Mouse (Mus musculus): ENCODE measurements around the gene Cfap99. TPM values are rescaled to one million over a fixed set of nuclear protein-coding genes. Genes with fewer than 3 reads are reported as not detected.

Gene Cfap99
- polyA plus RNA-seq, 1 experiment from 2014 or later = not detected

DNA sequence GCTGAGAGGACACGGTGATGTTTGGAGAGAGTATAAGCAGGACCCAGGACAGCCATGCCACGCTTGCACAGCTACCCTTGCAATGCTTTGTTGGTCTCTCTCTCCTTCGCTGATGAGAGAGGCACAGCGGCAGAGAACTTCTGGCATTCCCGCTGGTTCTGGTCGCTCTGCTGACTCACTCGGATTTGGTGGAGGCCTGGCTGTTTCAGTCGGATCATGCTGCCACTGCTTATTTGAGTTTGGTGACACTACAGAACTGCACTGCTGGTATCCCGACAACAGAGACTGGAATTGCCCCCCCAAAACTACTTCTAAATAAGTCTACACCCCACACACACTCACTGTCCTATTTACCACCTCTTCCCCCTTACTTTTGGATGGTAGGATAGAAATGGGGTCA is 9.2 kb upstream of the Cfap99 start:
- WGBS = 71% methylated on average over 9 of the region's 9 CpGs
- Histone ChIP-seq H3K4me3 (no peak overlapping the region), H3K4me1 (peaks cover 19% of the 10 kb centered on the region), H3K9ac (no peak overlapping the region), H3K4me2 (no peak overlapping the region), H3K36me3 (no peaks in the 10 kb centered on the region), H3K9me3 (no peaks in the 10 kb centered on the region), H3K27me3 (replicated peaks) (peaks cover 17% of the 10 kb centered on the region; the same call in 1 of the 2 replicates), H3K27ac (replicated peaks) (no peak overlapping the region)
- ATAC-seq (ENCODE audit: extremely low read depth, insufficient number of reproducible peaks, low FRiP score, low TSS enrichment) = no peak

DNA sequence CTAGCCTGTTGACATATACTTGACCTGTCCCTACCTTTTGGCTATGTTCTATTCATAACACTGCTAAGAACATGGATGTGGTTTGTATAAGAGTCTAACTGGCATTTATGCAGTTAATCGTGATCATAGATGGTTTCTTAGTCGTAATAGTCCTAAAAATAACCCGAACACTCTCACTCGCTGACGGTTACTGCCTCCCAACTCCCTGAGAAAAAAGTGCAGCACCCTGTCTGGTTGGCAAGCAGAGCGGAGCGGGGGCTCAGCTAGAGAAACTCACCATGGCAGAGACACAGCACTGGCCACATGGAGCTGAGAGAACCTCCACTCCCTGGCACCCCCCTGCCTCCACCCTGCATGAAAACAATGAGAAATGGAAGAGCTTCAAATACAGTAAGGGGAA is 7.4 kb upstream of the Cfap99 start:
- Histone ChIP-seq H3K9ac (no peak overlapping the region), H3K4me3 (no peak overlapping the region), H3K27me3 (replicated peaks) (peaks cover 32% of the 10 kb centered on the region), H3K36me3 (no peaks in the 10 kb centered on the region), H3K27ac (replicated peaks) (no peak overlapping the region), H3K4me1 (peaks cover 18% of the 10 kb centered on the region), H3K4me2 (no peak overlapping the region), H3K9me3 (no peaks in the 10 kb centered on the region)
- 23% methylated on average over 7 of the region's 7 CpGs for WGBS
- ATAC-seq (ENCODE audit: extremely low read depth, insufficient number of reproducible peaks, low FRiP score, low TSS enrichment) = no peak

DNA sequence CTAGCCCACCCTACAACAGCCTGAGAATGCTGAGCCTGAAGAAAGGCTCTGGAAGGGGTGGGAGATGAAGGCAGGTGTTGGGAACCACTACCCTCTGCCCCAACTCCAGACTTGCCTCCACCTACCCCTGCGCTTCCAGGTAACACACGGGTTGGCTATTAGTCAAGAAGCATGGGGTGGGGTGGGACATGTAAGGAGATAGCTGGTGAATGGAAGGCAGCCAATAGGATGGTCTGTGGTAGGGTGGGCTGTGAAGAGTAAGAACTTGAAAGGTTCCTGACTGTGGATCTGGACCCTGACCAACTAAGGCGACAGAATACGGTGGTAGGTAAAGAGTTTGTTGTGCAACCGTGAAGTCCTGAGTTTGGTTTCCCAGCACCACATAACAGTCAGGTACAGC is 5.0 kb upstream of the Cfap99 start:
- Histone ChIP-seq H3K9me3 (no peaks in the 10 kb centered on the region), H3K4me1 (peaks cover 37% of the 10 kb centered on the region), H3K27ac (replicated peaks) (no peak overlapping the region), H3K27me3 (replicated peaks) (peaks cover 56% of the 10 kb centered on the region), H3K4me3 (no peak overlapping the region), H3K36me3 (no peaks in the 10 kb centered on the region), H3K4me2 (no peak overlapping the region), H3K9ac (no peak overlapping the region)
- 79% methylated on average over 5 of the region's 5 CpGs for WGBS
- no peak for ATAC-seq (ENCODE audit: extremely low read depth, insufficient number of reproducible peaks, low FRiP score, low TSS enrichment)

DNA sequence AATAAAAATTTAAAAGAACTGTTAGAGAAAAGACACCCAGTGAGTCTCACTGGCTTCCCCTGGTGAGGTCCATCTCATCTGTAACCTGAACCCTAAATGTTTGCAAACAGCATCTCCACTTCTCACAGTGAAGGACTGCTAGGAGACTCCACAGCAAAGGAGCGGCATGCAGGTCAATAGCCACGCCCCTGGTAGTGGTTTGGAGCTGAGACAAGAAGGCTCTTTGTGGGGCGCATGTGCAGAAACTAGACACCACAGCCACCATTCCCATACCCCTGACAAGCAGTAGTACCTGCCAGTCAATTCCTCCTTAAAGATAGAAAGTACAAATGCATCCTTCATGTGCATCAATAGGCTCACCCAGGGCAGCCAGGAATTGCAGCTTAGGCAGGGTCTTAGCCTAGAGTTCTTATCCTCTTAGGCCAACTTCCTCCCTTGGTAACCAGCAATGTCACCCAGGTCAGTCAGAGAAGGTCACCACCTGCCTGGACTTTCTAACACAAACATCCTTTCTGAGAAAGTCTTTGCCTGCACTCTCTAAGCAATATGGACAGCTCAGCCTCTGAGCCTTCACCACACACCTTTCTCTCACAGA is 4.1 kb upstream of the Cfap99 start:
- no peak overlapping the region for H3K9ac ChIP-seq
- H3K27me3 ChIP-seq (replicated peaks) = peaks cover 65% of the 10 kb centered on the region
- peaks cover 35% of the 10 kb centered on the region for H3K4me1 ChIP-seq
- H3K4me3 ChIP-seq = no peak overlapping the region
- no peak overlapping the region for H3K27ac ChIP-seq (replicated peaks)
- no peaks in the 10 kb centered on the region for H3K9me3 ChIP-seq
- ATAC-seq (ENCODE audit: extremely low read depth, insufficient number of reproducible peaks, low FRiP score, low TSS enrichment) = no peak
- H3K4me2 ChIP-seq = no peak overlapping the region
- no peaks in the 10 kb centered on the region for H3K36me3 ChIP-seq
- 49% methylated on average over 3 of the region's 3 CpGs for WGBS

DNA sequence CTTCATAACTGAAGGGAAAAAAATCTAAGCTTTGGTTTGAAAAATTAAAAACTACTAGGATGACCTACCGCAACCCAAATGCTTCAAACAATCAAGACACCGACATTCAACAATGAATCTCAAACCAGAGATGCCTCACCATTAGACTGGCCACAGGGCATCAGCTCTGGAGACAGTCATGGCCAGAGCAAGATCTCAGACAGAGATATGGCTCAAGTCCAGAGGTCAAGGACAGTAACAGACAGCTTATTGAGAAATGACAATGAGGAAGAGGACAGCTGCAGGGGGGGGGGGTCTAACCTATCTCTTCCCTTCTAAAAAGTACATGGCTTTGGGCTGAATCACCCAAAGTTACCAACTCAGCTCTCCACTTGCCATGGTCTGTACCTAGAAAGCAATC is 3.1 kb upstream of the Cfap99 start:
- H3K4me1 ChIP-seq = peaks cover 35% of the 10 kb centered on the region

DNA sequence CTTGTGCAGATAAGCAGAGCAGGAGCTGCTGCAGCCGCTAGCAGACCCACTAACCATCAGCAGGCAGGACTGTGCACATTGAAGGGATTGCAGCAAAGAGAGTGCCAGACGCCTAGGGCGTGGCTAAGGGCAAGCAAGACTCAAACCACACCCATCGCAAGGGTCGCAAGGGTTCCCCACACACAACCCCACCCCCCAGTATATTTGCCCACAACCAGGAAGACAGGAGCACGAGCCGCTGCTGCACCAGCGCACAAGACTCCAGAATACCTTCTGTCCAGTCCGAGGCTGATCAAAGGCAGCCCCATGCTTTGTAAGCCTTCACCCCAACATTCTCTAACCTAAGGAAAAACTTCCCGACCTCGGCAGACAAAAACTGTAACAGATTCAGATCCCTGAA is 1.9 kb upstream of the Cfap99 start:
- WGBS = 8% methylated on average over 11 of the region's 11 CpGs
- Histone ChIP-seq H3K4me3 (peak overlapping the region; percentile 74), H3K27me3 (replicated peaks) (peaks cover 87% of the 10 kb centered on the region), H3K27ac (replicated peaks) (no peak overlapping the region), H3K9me3 (no peaks in the 10 kb centered on the region), H3K36me3 (no peaks in the 10 kb centered on the region), H3K4me2 (peak overlapping the region; percentile 98), H3K9ac (no peak overlapping the region), H3K4me1 (peaks cover 27% of the 10 kb centered on the region)
- ATAC-seq (ENCODE audit: extremely low read depth, insufficient number of reproducible peaks, low FRiP score, low TSS enrichment) = no peak

More for the DNA sequence above, 3.1 kb upstream of the Cfap99 start:
- H3K27me3 ChIP-seq (replicated peaks) = peaks cover 75% of the 10 kb centered on the region
- H3K36me3 ChIP-seq = no peaks in the 10 kb centered on the region
- H3K9ac ChIP-seq = no peak overlapping the region
- no peak overlapping the region for H3K4me3 ChIP-seq
- no peak overlapping the region for H3K4me2 ChIP-seq
- H3K9me3 ChIP-seq = no peaks in the 10 kb centered on the region
- ATAC-seq (ENCODE audit: extremely low read depth, insufficient number of reproducible peaks, low FRiP score, low TSS enrichment) = no peak
- 81% methylated on average over 2 of the region's 2 CpGs for WGBS
- H3K27ac ChIP-seq (replicated peaks) = no peak overlapping the region

DNA sequence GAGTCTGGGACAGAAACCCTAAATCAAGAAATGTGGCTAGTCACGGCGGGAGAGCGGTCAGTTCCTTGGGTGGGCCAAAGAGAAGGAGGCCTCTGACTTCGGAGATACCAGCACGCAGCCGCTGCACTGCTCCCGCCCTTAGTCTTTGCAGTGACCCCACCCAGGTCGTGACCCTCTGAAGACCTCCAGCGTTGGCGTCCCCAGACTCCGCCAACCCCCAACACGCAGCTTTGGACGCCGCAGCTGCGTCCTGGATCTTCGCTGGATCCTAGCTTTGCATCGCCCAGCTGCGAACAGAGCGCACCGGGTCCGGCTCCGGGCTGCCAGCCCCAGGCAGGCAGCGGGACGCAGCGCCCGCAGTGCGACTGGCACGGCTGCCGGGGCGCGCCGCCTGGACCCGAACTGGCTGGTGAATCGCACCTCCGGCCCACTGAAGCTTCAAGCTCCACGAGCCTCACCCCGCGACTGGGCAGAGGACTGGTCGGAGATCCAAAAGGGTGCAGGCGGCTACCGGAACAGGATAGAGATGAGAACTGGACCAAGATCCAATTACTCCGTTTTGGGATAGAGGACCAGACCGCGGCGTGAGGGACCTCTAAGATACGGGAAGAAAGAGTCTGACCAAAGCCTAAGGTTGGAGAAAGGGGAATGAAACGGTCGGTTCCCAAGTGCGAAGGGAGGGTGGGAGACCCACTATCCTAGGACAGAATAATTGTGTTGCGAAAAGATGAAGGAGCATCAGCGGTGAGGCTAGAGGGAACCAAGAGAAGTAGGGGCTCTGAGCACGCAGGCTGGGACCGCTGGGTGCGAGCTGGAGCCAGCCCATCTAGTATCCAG is 1.2 kb upstream of the Cfap99 start:
- Histone ChIP-seq H3K27ac (replicated peaks) (no peak overlapping the region), H3K4me3 (peak overlapping the region; percentile 74), H3K4me2 (peak overlapping the region; percentile 98), H3K27me3 (replicated peaks) (peaks cover 94% of the 10 kb centered on the region), H3K4me1 (peaks cover 25% of the 10 kb centered on the region), H3K9ac (peak overlapping the region; percentile 65), H3K36me3 (no peaks in the 10 kb centered on the region), H3K9me3 (no peaks in the 10 kb centered on the region)
- no peak for ATAC-seq (ENCODE audit: extremely low read depth, insufficient number of reproducible peaks, low FRiP score, low TSS enrichment)
- WGBS = 2% methylated on average over 54 of the region's 54 CpGs

DNA sequence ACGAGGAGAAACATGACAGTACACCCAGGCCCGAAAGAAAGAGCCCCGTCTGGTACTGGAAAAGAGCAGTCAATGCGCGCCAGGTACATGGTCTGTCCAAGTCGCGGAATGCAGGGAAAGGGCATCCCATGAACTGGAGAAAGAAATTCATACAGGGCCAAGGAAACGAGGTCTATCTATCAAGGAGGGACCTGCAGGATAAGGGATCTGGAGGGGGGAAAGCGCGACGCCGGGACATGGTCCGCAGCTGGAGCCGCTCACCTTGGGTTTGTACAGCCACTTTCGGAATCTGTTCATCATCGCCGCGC is 608 bp upstream of the Cfap99 start:
- Histone ChIP-seq H3K36me3 (no peaks in the 10 kb centered on the region), H3K27me3 (replicated peaks) (peaks cover 92% of the 10 kb centered on the region), H3K27ac (replicated peaks) (no peak overlapping the region), H3K4me1 (peaks cover 25% of the 10 kb centered on the region), H3K4me3 (peak overlapping the region; percentile 74), H3K4me2 (peak overlapping the region; percentile 98), H3K9me3 (no peaks in the 10 kb centered on the region), H3K9ac (peak overlapping the region; percentile 72)
- ATAC-seq (ENCODE audit: extremely low read depth, insufficient number of reproducible peaks, low FRiP score, low TSS enrichment) = no peak
- WGBS = 1% methylated on average over 18 of the region's 18 CpGs

DNA sequence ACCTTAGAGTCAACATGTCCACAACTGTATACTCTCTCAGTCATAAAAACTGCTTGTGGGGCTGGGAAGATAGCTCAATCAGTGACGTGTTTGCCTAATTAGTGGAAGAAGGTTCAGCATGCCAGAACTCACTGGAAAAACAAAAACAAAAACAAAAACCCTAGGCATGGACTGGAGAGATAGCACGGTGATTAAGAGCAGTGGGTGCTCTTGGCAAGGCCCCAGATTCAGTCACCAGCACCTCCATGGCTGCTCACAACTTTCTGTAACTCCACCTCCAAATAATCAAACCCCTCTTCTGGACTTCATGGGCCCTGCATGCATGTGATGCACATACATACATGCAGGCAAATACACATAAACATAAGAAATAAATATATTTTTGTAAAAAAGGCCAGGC is 886 bp downstream of the Cfap99 start:
- Histone ChIP-seq H3K4me1 (peaks cover 29% of the 10 kb centered on the region), H3K9ac (no peak overlapping the region), H3K27ac (replicated peaks) (no peak overlapping the region), H3K4me3 (no peak overlapping the region), H3K9me3 (no peaks in the 10 kb centered on the region), H3K4me2 (no peak overlapping the region), H3K36me3 (no peaks in the 10 kb centered on the region), H3K27me3 (replicated peaks) (peaks cover 81% of the 10 kb centered on the region)
- no peak for ATAC-seq (ENCODE audit: extremely low read depth, insufficient number of reproducible peaks, low FRiP score, low TSS enrichment)
- WGBS = 56% methylated on average over 2 of the region's 2 CpGs

DNA sequence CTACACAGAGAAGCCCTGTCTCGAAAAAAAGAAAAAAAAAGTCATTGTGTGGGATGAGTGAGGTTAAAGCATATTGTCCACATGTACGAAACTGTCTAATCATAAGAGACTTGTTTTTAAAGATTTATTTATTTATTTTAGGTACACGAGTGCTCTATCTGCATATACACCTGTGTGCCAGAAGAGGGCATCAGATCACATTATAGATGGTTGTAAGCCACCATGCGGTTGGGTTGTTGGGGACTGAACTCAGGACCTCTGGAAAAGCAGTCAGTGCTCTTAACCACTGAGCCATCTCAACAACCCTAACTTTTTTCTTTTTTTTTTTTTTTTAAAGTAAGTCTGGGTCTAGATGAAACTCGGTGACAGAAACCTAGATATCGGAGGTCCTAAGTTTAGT is 5.0 kb downstream of the Cfap99 start:
- Histone ChIP-seq H3K9ac (no peak overlapping the region), H3K4me3 (no peak overlapping the region), H3K27me3 (replicated peaks) (peaks cover 48% of the 10 kb centered on the region), H3K27ac (replicated peaks) (no peak overlapping the region), H3K36me3 (no peaks in the 10 kb centered on the region), H3K4me2 (no peak overlapping the region), H3K4me1 (peaks cover 19% of the 10 kb centered on the region), H3K9me3 (no peaks in the 10 kb centered on the region)
- WGBS = 73% methylated on average over 6 of the region's 6 CpGs
- no peak for ATAC-seq (ENCODE audit: extremely low read depth, insufficient number of reproducible peaks, low FRiP score, low TSS enrichment)

DNA sequence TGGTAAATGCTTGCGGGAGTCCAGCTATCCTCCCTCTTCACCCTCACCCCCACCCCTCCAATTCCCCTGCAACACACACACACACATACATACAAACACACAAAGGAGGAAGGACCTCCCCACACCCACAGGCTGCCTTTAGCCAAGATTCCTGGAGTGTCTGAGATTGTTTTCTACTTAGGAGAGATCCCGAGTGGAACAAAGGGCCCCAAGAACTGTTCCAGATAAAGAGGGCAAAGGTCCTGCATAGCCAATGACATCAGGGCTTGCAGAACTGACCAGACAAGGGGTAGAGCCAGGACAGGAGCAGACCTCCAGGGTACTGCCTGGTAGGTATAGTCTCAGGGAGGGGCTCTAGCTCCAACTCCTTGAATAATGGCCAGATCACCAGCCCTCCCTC is 6.3 kb downstream of the Cfap99 start:
- H3K27me3 ChIP-seq (replicated peaks) = peaks cover 46% of the 10 kb centered on the region
- H3K36me3 ChIP-seq = no peaks in the 10 kb centered on the region
- 28% methylated on average over 2 of the region's 2 CpGs for WGBS
- H3K27ac ChIP-seq (replicated peaks) = no peak overlapping the region
- H3K9ac ChIP-seq = no peak overlapping the region
- H3K4me1 ChIP-seq = peaks cover 19% of the 10 kb centered on the region
- no peak overlapping the region for H3K4me3 ChIP-seq
- no peak overlapping the region for H3K4me2 ChIP-seq
- H3K9me3 ChIP-seq = no peaks in the 10 kb centered on the region
- ATAC-seq (ENCODE audit: extremely low read depth, insufficient number of reproducible peaks, low FRiP score, low TSS enrichment) = no peak

DNA sequence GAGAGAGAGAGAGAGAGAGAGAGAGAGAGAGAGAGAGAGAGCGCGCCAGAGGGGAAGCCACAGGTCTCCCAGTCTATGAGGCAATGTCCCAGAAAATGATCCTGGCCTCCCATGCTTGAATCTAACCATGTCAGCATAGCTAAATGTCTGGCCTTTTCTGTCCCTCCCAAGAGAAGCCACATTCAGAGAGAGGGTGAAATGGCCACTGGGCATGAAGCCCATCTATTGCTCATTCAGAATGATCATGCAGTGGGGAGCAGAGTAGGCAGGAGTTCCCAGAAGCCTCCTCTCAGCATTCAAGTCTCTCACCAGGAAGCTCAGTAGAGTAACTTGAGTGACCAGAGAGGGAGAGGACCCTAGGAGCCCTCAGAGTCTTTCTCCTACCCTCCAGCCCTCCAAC is 6.7 kb downstream of the Cfap99 start:
- Histone ChIP-seq H3K9me3 (no peaks in the 10 kb centered on the region), H3K9ac (no peak overlapping the region), H3K4me3 (no peak overlapping the region), H3K36me3 (no peaks in the 10 kb centered on the region), H3K4me1 (peaks cover 19% of the 10 kb centered on the region), H3K27me3 (replicated peaks) (peaks cover 46% of the 10 kb centered on the region), H3K4me2 (no peak overlapping the region), H3K27ac (replicated peaks) (no peak overlapping the region)
- WGBS = 56% methylated on average over 2 of the region's 2 CpGs
- ATAC-seq (ENCODE audit: extremely low read depth, insufficient number of reproducible peaks, low FRiP score, low TSS enrichment) = no peak

Measured in heart, embryonic 13.5 days (tissue).